Mouse (Mus musculus): ENCODE data around the gene Kif3b. TPM values are rescaled to one million over a fixed set of nuclear protein-coding genes. Genes with fewer than 3 reads are reported as not detected.

Kif3b gene
- polyA plus RNA-seq, 1 experiment from 2014 or later, result 6.0 TPM

DNA sequence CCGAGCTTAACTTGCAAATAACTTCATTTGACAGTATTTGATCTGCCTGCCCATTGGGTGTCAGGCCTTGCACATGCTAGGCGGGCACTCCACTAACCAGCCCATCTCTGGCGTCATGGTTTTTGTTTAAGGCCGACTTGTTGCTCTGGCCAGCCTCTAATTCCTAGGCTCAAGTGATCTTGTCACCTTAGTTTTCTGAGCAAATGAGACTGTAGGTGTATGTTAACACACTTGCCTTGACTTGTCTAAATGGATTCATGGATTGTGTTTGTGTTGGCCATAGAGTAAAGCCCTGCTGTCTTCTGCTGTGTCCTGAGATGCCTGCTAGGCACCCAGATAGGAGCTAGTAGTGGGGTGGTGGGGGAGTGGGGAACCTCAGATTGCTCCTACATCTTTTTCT, 4.0 kb downstream of the Kif3b start:
- no peaks in the 10 kb centered on the region for H3K9me3 ChIP-seq (replicated peaks; ENCODE audit: low read length)
- no peak overlapping the region for H3K4me3 ChIP-seq (replicated peaks; ENCODE audit: low read depth, low read length)
- no peak for TF ChIP-seq CTCF (IDR thresholded peaks at IDR 0.05; ENCODE audit: low read depth)
- WGBS, result 92% methylated on average over 4 of the region's 4 CpGs
- H3K27ac ChIP-seq, result no peak overlapping the region
- DNase-seq (ENCODE audit: low spot score) (no peak), ATAC-seq (replicated peaks; ENCODE audit: low FRiP score, low read depth) (no peak)
- H3K27me3 ChIP-seq (ENCODE audit: insufficient read depth, low read length), result no peaks in the 10 kb centered on the region
- H3K4me1 ChIP-seq (replicated peaks; ENCODE audit: insufficient read depth, low read length), result 0 out of 2 replicates have a peak, but pooled peaks cover 3% of the 10 kb centered on the region
- H3K4me2 ChIP-seq (ENCODE audit: low read length), result no peak overlapping the region
- peaks cover 4% of the 10 kb centered on the region; the same call in 1 of the 2 replicates for H3K36me3 ChIP-seq (ENCODE audit: insufficient read depth, low read length)
- H3K9ac ChIP-seq (ENCODE audit: low read depth, low read length), result no peak overlapping the region

GRCm38 (mm10) chr2:153297771-153298170, 6.6 kb downstream of the Kif3b start:
- Histone ChIP-seq H3K4me1 (replicated peaks; ENCODE audit: insufficient read depth, low read length) (no peaks in the 10 kb centered on the region), H3K9me3 (replicated peaks; ENCODE audit: low read length) (no peaks in the 10 kb centered on the region), H3K27ac (no peak overlapping the region), H3K36me3 (ENCODE audit: insufficient read depth, low read length) (peaks cover 4% of the 10 kb centered on the region; the same call in 1 of the 2 replicates), H3K4me3 (replicated peaks; ENCODE audit: low read depth, low read length) (no peak overlapping the region), H3K27me3 (ENCODE audit: insufficient read depth, low read length) (no peaks in the 10 kb centered on the region), H3K9ac (ENCODE audit: low read depth, low read length) (0 out of 2 replicates have a peak overlapping the region, but pooled peaks have one; percentile 31), H3K4me2 (ENCODE audit: low read length) (no peak overlapping the region)
- DNase-seq (ENCODE audit: low spot score) (peak; percentile 37), ATAC-seq (replicated peaks; ENCODE audit: low FRiP score, low read depth) (no peak)
- no peak for TF ChIP-seq CTCF (IDR thresholded peaks at IDR 0.05; ENCODE audit: low read depth)
- WGBS, result 81% methylated on average over 4 of the region's 4 CpGs

- WGBS, result 33% methylated on average over 4 of the region's 4 CpGs
- Histone ChIP-seq H3K36me3 (ENCODE audit: insufficient read depth, low read length) (peaks cover 4% of the 10 kb centered on the region; the same call in 1 of the 2 replicates), H3K9me3 (replicated peaks; ENCODE audit: low read length) (no peaks in the 10 kb centered on the region), H3K27me3 (ENCODE audit: insufficient read depth, low read length) (no peaks in the 10 kb centered on the region), H3K27ac (peak overlapping the region; percentile 36; the same call in 1 of the 2 replicates), H3K9ac (ENCODE audit: low read depth, low read length) (no peak overlapping the region), H3K4me3 (replicated peaks; ENCODE audit: low read depth, low read length) (no peak overlapping the region), H3K4me2 (ENCODE audit: low read length) (no peak overlapping the region), H3K4me1 (replicated peaks; ENCODE audit: insufficient read depth, low read length) (no peaks in the 10 kb centered on the region)
- TF ChIP-seq CTCF (IDR thresholded peaks at IDR 0.05; ENCODE audit: low read depth), result no peak
- ATAC-seq (replicated peaks; ENCODE audit: low FRiP score, low read depth) (no peak), DNase-seq (ENCODE audit: low spot score) (peak; percentile 42)
Observed at GRCm38 (mm10) chr2:153298460-153298859, 7.2 kb downstream of the Kif3b start.

- H3K4me2 ChIP-seq (ENCODE audit: low read length), result no peak overlapping the region
- WGBS, result 46% methylated on average over 4 of the region's 4 CpGs
Observed at GRCm38 (mm10) chr2:153298863-153299262, 7.7 kb downstream of the Kif3b start.

DNA sequence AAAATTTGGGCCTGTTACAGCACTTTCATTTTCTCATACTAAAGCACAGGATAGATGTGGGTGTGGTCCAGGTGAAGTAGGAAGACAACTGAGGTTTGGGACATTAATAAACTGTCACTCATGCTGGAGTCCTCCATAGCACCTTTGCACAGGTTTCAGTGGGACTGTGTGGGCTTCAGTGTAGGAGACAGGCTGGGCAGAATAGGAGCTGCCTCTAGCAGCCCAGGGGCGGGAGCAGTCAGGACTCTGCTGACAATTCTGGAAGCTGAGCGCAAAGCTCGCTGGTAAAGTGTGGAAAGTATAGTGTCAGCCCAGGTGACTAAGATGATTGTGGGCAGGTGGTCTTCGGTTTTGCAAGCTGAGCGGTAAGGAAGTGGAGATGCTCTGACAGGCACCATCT, 9.9 kb downstream of the Kif3b start:
- WGBS, result 93% methylated on average over 5 of the region's 5 CpGs
- Histone ChIP-seq H3K4me3 (replicated peaks; ENCODE audit: low read depth, low read length) (no peak overlapping the region), H3K36me3 (ENCODE audit: insufficient read depth, low read length) (0 out of 2 replicates have a peak, but pooled peaks cover 1% of the 10 kb centered on the region), H3K9ac (ENCODE audit: low read depth, low read length) (no peak overlapping the region), H3K27ac (no peak overlapping the region), H3K27me3 (ENCODE audit: insufficient read depth, low read length) (no peaks in the 10 kb centered on the region), H3K4me1 (replicated peaks; ENCODE audit: insufficient read depth, low read length) (0 out of 2 replicates have a peak, but pooled peaks cover 3% of the 10 kb centered on the region), H3K9me3 (replicated peaks; ENCODE audit: low read length) (no peaks in the 10 kb centered on the region), H3K4me2 (ENCODE audit: low read length) (no peak overlapping the region)
- DNase-seq (ENCODE audit: low spot score) (no peak), ATAC-seq (replicated peaks; ENCODE audit: low FRiP score, low read depth) (no peak)
- TF ChIP-seq CTCF (IDR thresholded peaks at IDR 0.05; ENCODE audit: low read depth), result no peak

More at GRCm38 (mm10) chr2:153298863-153299262, 7.7 kb downstream of the Kif3b start:
- ATAC-seq (replicated peaks; ENCODE audit: low FRiP score, low read depth), result no peak; the same call in 1 of the 2 replicates
- Histone ChIP-seq H3K4me1 (replicated peaks; ENCODE audit: insufficient read depth, low read length) (no peaks in the 10 kb centered on the region), H3K27me3 (ENCODE audit: insufficient read depth, low read length) (no peaks in the 10 kb centered on the region), H3K27ac (peak overlapping the region; percentile 36; the same call in 1 of the 2 replicates), H3K4me3 (replicated peaks; ENCODE audit: low read depth, low read length) (no peak overlapping the region), H3K9ac (ENCODE audit: low read depth, low read length) (no peak overlapping the region), H3K36me3 (ENCODE audit: insufficient read depth, low read length) (peaks cover 4% of the 10 kb centered on the region; the same call in 1 of the 2 replicates), H3K9me3 (replicated peaks; ENCODE audit: low read length) (no peaks in the 10 kb centered on the region)
- DNase-seq (ENCODE audit: low spot score), result peak; percentile 58
- peak; percentile 54; the same call in 1 of the 2 replicates for TF ChIP-seq CTCF (IDR thresholded peaks at IDR 0.05; ENCODE audit: low read depth)

- H3K9ac ChIP-seq (ENCODE audit: low read depth, low read length), result no peak overlapping the region
- WGBS, result 59% methylated on average over 6 of the region's 6 CpGs
- TF ChIP-seq CTCF (IDR thresholded peaks at IDR 0.05; ENCODE audit: low read depth), result no peak
- no peak for DNase-seq (ENCODE audit: low spot score)
- ATAC-seq (replicated peaks; ENCODE audit: low FRiP score, low read depth), result no peak
- no peak overlapping the region for H3K27ac ChIP-seq
- H3K36me3 ChIP-seq (ENCODE audit: insufficient read depth, low read length), result no peaks in the 10 kb centered on the region
- no peaks in the 10 kb centered on the region for H3K9me3 ChIP-seq (replicated peaks; ENCODE audit: low read length)
- no peak overlapping the region for H3K4me3 ChIP-seq (replicated peaks; ENCODE audit: low read depth, low read length)
- no peaks in the 10 kb centered on the region for H3K27me3 ChIP-seq (ENCODE audit: insufficient read depth, low read length)
- H3K4me1 ChIP-seq (replicated peaks; ENCODE audit: insufficient read depth, low read length), result 0 out of 2 replicates have a peak, but pooled peaks cover 3% of the 10 kb centered on the region
- no peak overlapping the region for H3K4me2 ChIP-seq (ENCODE audit: low read length)
Observed at GRCm38 (mm10) chr2:153305240-153305639, 14.0 kb downstream of the Kif3b start.
